Comparison of ENCODE assay signal across 8 mouse cellular contexts in the genomic region with DNA sequence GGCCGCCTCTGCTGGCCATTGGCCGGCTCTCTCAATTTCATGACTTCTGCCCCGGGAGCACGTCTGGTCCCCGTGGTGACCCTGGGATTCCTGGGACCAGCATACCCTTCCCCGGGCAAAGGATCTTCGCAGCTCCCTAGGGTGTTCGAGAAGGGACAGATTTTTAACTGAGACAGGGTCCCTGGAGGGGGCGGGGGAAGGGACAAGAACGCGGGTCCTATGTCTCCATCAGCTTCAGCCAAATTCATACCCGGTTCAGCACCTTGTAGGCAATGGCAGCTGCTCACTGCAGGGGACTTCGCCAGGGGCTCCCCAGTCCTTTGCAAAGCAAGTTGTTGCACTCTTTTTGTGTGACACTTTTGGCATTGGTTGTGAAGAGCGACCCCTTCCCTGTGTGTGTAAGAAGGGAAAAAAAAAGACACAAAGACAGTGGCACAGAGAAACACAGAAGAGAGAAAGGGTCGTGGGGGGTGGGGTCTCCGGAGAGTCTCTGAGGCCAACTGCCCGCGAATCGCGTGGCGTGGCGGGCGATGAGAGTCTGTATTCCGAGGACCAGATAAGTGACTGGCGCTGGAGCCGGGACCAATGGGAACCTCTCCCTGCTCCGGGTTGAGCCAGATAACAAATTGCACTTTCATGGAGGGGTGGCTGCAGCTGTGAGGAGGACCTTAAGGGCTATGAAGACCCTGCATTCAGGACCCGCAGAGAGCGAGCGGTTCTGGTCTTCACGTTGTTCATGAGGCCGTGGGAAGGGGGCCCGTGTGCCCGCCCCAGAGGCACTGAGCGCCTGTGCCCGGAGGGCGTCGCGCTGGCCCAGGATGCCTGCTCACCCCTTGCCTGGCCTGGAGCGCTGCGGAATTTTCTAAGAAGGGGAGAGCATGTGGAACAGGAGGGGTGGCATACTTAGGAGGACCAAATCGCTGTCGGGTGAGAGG. TPM values are rescaled to one million over a fixed set of nuclear protein-coding genes. Genes with fewer than 3 reads are reported as not detected.
DNase-seq lines count a peak whose midpoint lies in the region; ATAC-seq and TF ChIP-seq lines count a peak whose summit lies in the region.

No protein-coding gene starts in this region.

- peak overlapping the region; percentile 99 for H3K4me2 ChIP-seq in heart, embryonic 13.5 days
- peak overlapping the region; percentile 83 for H3K4me2 ChIP-seq in intestine, embryonic 14.5 days (ENCODE audit: low read length)
- H3K4me2 ChIP-seq in liver, embryonic 15.5 days: peak overlapping the region; percentile 62

- H3K36me3 ChIP-seq in heart, embryonic 13.5 days: no peaks in the 10 kb centered on the region
- H3K36me3 ChIP-seq in intestine, embryonic 14.5 days (ENCODE audit: control insufficient read depth, insufficient read depth, low read length): no peaks in the 10 kb centered on the region
- H3K36me3 ChIP-seq in liver, embryonic 15.5 days (replicated peaks): no peaks in the 10 kb centered on the region
- H3K36me3 ChIP-seq in small intestine, adult 2 months (ENCODE audit: control insufficient read depth, insufficient read depth, low read length): no peaks in the 10 kb centered on the region

- peaks cover 15% of the 10 kb centered on the region for H3K4me1 ChIP-seq in heart, embryonic 13.5 days
- no peaks in the 10 kb centered on the region; the same call in 1 of the 2 replicates for H3K4me1 ChIP-seq in intestine, embryonic 14.5 days (replicated peaks; ENCODE audit: control insufficient read depth, insufficient read depth, low read length)
- no peaks in the 10 kb centered on the region for H3K4me1 ChIP-seq in liver, embryonic 15.5 days (replicated peaks)
- no peaks in the 10 kb centered on the region for H3K4me1 ChIP-seq in small intestine, adult 2 months (ENCODE audit: control insufficient read depth, insufficient read depth, insufficient read length, low read length)

- WGBS in heart, embryonic 13.5 days: 2% methylated on average over 43 of the region's 43 CpGs
- WGBS in intestine, embryonic 14.5 days: 1% methylated on average over 43 of the region's 43 CpGs
- 3% methylated on average over 43 of the region's 43 CpGs for WGBS in liver, embryonic 15.5 days (ENCODE audit: insufficient replicate concordance)
- 7% methylated on average over 43 of the region's 43 CpGs for WGBS in small intestine, adult 2 months

- H3K27ac ChIP-seq in heart, embryonic 13.5 days (replicated peaks): no peak overlapping the region
- H3K27ac ChIP-seq in intestine, embryonic 14.5 days (ENCODE audit: low read depth): no peak overlapping the region
- no peak overlapping the region for H3K27ac ChIP-seq in liver, embryonic 15.5 days (replicated peaks)
- H3K27ac ChIP-seq in small intestine, adult 2 months (ENCODE audit: insufficient read depth, low read depth, low read length): no peak overlapping the region

- peak overlapping the region; percentile 65 for H3K4me3 ChIP-seq in heart, embryonic 13.5 days
- H3K4me3 ChIP-seq in intestine, embryonic 14.5 days (ENCODE audit: low read depth, low read length): peak overlapping the region; percentile 38
- H3K4me3 ChIP-seq in liver, embryonic 15.5 days (replicated peaks): peak overlapping the region; percentile 39
- peak overlapping the region; percentile 44; the same call in 1 of the 2 replicates for H3K4me3 ChIP-seq in small intestine, adult 2 months (ENCODE audit: low read depth, low read length)

- no peak for TF ChIP-seq CTCF in small intestine, adult 2 months (IDR thresholded peaks at IDR 0.05; ENCODE audit: extremely low read depth, insufficient read length, insufficient replicate concordance, low read depth, low read length)

- DNase-seq in heart, postnatal 4 days: no peak
- peak; percentile 61 to 83 for DNase-seq in adrenal gland, adult (ENCODE audit: inconsistent age in 2 of 2, low spot score in 1 of 2)
- DNase-seq in embryo, embryonic 11.5 days (ENCODE audit: low read depth, low spot score): peak; percentile 4
- DNase-seq in intestine, embryonic 14.5 days (ENCODE audit: low spot score): peak; percentile 66

- no peaks in the 10 kb centered on the region for H3K9me3 ChIP-seq in heart, embryonic 13.5 days
- no peaks in the 10 kb centered on the region for H3K9me3 ChIP-seq in intestine, embryonic 14.5 days (ENCODE audit: control insufficient read depth, low read length)
- no peaks in the 10 kb centered on the region for H3K9me3 ChIP-seq in liver, embryonic 15.5 days (replicated peaks)

- H3K27me3 ChIP-seq in heart, embryonic 13.5 days (replicated peaks): peaks cover 65% of the 10 kb centered on the region
- peaks cover 30% of the 10 kb centered on the region for H3K27me3 ChIP-seq in intestine, embryonic 14.5 days (replicated peaks; ENCODE audit: control insufficient read depth, insufficient read depth, low read length)
- H3K27me3 ChIP-seq in liver, embryonic 15.5 days: peaks cover 35% of the 10 kb centered on the region
- H3K27me3 ChIP-seq in small intestine, adult 2 months (ENCODE audit: control insufficient read depth, insufficient read depth, low read length): peaks cover 15% of the 10 kb centered on the region

- H3K9ac ChIP-seq in heart, embryonic 13.5 days: peak overlapping the region; percentile 69; the same call in 1 of the 2 replicates
- H3K9ac ChIP-seq in intestine, embryonic 14.5 days (ENCODE audit: low read length): no peak overlapping the region; the same call in 1 of the 2 replicates
- no peak overlapping the region for H3K9ac ChIP-seq in liver, embryonic 15.5 days

- no peak for ATAC-seq in heart, embryonic 13.5 days (ENCODE audit: extremely low read depth, insufficient number of reproducible peaks, low FRiP score, low TSS enrichment)
- ATAC-seq in intestine, embryonic 14.5 days (replicated peaks; ENCODE audit: low FRiP score, low TSS enrichment, low read depth): peak; percentile 23; the same call in 1 of the 2 replicates
- ATAC-seq in liver, embryonic 15.5 days (ENCODE audit: insufficient read depth): no peak
- no peak for ATAC-seq in inflammation-experienced regulatory T-cells, adult 6 months

- no peak for TF ChIP-seq POLR2A in small intestine, adult 2 months (IDR thresholded peaks at IDR 0.05; ENCODE audit: low read depth, low read length)

RNA-seq across cellular contexts. Expression of a gene that starts 1.2 kb away (rescaled TPM):
- 0.39 and 0.40 TPM in 2 replicates for polyA plus RNA-seq in heart, embryonic 13.5 days (2015; fragmentation: Nextera tagmentation; extraction: Ambion mirVana)
- total RNA-seq in heart, postnatal 4 days (2021): under 1 TPM; 0.10 to 0.32 TPM
- polyA plus RNA-seq in intestine, embryonic 14.5 days (2014; fragmentation: Nextera tagmentation; extraction: Ambion mirVana): 2.9 and 3.7 TPM in 2 replicates
- 0.02 and 0.07 TPM in 2 replicates for polyA plus RNA-seq in liver, embryonic 15.5 days (2015; fragmentation: Nextera tagmentation; extraction: Ambion mirVana)
- 0.61 and 3.7 TPM in 2 replicates for polyA plus RNA-seq in small intestine, adult 2 months (2012; rRNA removed)
- polyA plus RNA-seq in inflammation-experienced regulatory T-cells, adult 6 months (2017; shearing (Covaris generic)): not detected
